Mouse (Mus musculus) urinary bladder, postnatal 14 days (tissue): ENCODE results near the gene Spata5.
A peak's percentile ranks its signal among the peaks of the same experiment; 100 is the strongest.
"Not testable (repeated sequence)": the region's sequence is repeated elsewhere in the genome, so short reads cannot be mapped to it uniquely, and the experiment has no call there.

Experiments
- DNase-seq: peaks from one replicate; pipeline ENCODE4 v3.0.0; 2021; ENCODE audit warnings: low spot score

Spata5 gene

DNA sequence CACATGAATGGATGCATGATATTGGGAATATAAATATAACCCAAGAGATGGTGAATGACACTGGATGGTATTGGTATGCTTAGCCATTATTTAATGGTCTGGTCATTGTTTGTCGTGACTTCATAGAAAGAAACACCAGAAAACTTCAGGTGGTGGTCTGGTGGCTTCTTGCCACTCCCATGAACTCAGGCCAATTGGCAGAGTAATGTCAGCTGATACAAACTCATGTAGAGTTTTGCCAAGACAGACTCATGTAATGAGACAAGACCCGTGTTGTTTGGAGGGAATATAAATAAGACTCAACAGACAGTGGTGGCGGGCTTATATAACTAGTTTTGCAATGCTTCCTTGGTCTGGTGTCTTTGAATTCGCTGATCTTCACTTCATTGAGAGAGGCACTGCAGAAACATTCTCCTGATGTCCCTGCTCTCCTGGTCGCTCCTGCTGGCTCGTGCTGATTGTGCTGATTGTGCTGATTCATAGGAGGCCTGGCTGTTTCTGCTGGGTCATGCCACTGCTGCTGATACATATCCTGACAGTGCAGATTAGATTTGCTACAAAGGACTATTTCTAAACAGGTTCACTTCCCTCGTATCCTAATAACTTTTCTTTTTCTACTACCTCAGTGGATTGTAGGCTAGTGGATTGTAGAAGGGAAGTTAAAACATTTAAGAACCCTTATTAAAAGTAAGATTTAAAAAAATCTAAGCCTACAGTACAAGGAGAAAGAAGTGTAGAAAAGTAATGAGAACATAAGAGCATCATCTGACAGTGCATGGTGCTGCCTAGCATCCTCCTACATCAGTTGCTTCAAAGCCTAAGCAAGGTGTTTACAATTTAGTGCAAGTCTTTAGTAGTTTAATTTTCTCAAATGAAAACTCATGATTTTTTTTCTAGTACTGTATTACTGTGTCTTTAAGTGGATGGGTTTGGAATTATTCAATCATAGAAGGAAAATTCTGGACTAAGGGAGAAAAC lies 90.6 kb downstream of the Spata5 start:
- DNase-seq = peak; percentile 8

DNA sequence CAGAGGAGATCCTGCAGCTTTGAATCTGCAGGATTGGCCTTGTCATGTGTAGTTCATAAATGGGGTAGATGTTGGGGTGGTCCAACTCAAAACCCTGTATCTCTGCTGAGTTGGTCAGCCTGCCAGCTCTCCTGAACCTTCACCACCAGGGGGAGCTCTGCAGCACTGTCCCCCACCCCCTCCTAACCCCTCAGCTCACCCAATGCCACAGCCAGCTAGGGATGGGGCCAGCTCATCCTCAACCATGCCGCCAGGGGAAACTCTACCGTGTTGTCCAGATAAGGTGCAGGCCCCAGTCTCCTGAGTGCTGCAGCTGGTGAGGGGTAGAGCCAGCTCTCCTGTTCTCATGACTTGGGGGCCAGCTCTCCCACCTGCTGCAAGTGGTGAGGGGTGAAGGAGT lies 95.8 kb downstream of the Spata5 start:
- DNase-seq = peak; percentile 20

DNA sequence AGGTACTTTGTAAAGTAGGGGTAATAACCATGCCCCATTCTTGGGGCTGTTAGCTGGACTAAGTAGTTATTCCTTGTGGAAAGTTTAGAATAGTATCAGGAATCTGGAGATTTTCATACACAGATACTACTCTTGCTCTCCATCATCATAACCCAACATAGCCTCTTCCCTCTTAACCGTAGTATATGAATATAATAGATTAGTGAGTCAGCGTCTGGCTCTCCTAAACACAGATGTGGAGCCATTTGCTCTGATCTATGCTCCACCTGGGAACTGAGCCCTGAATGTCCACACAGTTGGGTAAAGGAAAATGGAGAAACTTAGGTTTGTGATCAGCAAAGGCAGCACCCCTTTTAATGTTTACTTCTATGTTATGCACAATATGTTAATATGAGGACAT lies 96.7 kb downstream of the Spata5 start:
- DNase-seq = no peak

DNA sequence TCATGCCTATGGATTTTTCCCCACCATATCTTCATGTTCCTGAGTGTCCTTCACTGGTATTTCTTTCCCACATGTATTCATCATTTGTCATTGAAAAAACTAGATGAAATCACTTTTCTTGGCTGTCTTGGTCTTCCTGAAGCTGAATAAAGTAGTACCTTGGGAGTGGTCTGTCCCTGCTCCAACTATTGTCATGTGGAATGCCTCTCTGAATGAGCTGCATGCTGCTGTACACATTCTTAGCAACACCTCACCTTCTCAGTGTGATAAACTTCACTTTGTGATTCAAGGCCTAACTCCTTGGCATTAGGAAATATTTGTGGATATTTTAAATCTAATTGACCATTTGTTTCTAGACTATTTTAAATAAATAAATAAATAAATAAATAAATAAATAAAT lies 98.9 kb downstream of the Spata5 start:
- no peak for DNase-seq

DNA sequence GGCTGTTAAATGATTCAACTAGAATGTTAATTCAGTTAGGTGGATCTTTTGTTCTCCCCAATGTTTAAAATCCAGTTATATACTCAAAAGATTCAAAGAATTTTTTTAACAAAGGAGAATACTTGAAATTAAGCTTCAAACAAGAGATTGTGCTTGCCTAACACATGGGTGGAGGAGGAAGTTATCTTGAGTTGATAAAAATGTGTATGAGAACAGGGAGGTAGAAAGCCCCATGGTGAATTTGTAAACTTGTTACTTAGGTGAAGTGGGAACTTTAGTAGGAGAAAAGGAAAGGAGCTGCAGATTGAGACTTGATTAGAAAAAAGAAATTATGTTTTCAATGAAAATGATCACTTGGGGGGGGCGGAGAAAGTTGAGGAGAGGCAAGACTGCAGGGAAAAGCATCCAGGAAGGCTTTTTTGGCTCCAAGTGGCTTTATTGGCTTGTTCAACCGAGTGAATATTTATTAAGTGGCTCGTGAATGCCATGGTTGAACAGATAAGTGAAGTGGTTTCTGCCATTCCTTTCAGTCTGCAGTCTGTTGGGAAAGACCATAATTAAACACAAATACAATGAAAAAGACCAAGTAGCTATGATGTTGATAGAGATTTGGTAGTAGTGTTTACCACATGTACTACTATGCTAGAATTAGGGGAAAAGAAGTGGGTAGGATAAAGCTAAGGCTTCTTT lies 100.8 kb downstream of the Spata5 start:
- DNase-seq = no peak

DNA sequence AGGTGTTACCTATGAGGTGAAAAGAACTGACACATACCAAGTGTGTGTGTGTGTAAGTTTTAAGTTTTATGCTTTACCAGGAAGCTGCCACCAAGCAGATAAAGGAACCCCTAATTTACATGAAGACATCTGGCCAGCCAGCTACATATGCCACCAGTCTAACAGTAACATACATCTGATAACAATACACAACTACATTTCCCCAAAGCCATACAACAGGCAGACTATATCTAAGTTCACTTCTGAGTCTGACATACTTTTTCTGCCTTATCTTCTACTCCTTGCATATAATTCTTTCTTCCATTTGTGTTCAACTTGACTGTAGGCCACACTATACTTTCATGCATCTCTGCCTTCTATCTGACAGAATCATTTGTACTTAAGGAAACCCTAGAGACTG lies 112.4 kb downstream of the Spata5 start:
- no peak for DNase-seq

DNA sequence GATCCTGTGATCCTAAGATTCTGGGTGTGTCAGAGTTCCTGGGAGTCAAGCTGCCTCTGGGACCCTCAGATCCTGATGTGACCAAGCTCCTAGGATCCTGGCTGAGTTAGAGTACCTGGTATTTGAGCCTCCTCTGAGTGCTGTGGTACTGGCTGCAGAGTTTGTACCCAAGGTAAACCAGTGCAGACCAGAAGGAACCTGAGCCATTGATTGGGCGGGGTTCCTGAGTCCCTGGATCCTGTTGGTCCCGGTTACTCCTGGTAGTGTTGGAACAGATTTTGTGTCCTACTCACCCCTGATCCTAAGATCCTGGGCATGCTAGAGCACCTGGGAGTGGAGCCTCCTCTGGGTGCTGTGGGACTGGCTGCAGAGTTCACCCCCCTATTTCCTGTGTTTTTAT lies 121.0 kb downstream of the Spata5 start:
- not testable (repeated sequence) for DNase-seq

DNA sequence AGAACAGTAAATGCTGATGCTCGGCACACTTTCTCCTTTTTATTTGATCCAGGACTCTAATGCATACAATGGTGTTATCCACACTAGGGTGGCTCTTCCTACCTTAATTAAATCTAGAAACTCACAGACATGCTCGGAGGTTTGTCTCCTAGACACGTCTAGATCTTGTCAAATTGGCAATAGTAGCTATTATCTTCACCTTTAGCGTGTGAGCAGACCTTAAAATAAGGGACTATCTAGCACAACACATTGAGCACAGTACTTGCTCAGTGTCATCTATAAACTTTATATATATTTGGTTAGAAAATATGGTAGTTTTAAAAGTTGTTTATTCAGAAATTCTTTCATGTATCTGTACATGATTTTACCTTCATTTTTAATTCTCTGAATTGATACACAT lies 126.7 kb downstream of the Spata5 start:
- DNase-seq = no peak

DNA sequence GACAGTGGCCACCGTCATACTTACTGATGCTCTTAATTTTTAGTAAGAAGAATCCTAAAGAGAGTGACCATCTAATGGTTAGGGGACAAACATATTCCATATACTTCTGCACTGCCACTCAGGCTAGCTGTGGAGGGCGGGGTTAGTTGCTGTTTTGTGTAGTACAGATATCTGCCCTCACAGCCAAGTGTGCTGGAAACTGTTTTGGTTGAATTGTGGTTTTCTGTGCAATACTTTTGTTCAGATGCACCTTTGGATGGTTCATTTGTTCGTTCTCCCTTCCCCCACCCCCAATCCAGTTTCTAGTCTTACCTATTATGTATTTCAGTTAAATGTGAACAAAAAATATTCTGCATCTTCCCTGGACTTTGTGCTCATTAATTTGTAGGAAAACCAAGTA lies 130.5 kb downstream of the Spata5 start:
- DNase-seq = no peak

DNA sequence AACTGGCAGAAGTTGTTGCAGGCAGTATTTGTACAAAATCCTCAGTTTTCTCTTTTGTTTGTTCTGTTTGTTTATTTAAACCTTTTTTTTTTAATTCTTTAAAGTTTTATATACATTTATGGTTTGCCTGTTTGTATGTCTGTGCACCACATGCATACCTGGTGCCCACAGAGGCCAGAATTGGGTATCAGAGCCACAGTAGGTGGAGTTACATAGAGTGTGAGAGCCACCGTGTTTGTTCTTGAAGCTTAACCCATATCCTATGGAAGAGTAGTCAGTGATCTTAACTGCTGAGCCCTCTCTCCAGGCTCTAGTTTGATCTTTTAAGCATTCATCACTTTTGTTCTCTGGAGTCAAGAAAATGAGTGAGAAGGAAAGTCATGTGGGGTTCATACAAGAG lies 130.9 kb downstream of the Spata5 start:
- DNase-seq = no peak

DNA sequence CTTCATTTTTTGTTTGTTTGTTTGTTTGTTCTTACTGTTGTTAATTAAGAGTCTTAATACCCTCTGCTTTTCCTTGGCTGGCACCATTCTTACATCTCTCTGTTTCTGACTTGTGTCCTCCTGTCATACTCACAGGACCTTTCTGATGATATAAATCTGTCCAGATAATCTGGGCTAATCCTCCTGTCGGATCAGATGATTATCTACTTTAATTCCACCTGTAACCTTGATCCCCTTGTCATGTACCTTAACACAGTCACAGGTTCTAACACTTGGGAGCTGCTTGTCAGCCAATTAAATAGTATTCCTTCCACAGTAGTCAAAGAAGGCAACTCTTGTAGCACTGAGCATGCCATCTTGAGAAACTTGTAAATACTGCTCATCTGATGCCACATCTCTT lies 131.8 kb downstream of the Spata5 start:
- DNase-seq = no peak

DNA sequence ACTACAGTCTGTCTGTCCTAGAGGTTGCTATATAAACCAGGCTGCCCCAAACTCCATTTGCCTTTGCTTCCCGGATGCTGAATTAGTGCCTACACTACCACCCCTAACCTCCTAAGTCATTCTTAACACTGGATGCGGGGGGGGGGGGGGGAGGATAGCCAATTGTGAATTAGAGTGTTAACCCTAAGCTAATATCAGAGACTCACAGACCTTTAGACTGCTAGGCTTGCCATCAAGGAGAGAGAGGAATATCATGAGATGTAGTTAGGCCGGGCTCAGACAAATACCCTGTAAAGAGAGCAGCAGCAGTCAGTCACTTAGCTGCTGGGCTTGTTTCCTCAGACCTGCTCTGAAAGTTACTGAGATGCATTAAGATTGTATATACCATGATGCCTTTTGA lies 132.5 kb downstream of the Spata5 start:
- no peak for DNase-seq

DNA sequence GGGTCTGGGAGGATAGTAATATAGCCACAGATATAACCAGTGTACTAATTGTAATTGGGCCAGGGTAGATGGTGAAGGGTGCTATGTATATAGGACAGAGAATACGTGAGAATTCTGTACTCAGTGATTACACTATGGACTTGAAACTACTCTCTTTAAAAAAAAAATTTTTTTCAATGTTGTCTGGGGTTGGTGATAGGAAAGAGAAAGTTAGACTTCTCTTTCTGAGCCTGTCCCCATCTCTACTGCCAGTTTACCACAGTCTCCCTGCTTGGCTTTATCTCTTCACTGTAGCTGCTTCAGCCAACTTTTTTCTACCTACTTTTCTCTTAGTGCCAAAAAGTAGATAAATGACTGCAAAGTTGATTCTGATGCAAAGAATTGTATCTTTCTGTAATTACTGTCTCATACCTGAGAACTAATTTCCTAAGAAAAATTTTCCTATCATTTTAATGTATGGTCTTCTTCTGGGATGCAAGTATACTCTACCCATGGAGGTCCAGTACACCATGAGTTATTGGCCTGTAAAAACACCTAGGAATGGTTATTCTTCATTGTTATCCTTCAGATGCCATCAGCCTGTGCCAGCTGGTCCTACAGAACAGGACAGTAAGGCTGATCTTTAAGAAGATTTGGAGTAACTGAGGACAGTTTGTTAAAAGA lies 133.8 kb downstream of the Spata5 start:
- DNase-seq = no peak

DNA sequence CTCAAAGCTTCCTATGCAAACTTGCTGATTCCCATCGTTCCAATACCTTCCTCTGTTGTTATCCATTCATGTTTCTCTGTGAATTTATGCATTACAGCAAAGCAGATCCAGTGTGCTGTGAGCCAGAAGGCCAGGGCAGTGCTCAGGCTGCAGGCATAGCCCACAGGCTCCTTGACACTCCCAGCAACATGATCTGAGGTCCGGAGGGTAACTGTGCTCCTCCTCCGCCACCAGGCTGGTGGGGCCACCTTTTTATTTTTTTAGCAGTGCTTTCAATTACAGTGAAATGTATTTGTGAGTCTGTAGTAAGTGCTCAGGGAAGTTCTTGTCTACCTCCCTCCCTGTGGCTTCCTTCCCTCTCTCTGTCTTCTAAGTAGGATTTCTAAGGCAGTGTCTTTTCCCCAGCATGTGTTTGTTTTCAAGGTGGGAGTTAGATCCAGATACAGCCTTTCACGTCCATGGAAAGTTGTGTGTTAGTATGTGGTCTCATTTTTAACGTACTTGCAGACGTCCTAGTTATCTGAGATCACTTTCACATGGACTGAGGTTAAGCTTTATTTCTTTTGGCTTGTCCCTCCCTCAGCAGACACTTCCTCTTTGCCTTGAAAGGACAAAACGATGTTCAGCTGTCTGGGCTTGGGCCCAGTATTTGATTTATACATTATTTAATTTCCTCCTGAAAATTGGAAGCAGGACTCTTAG lies 136.9 kb downstream of the Spata5 start:
- no peak for DNase-seq

DNA sequence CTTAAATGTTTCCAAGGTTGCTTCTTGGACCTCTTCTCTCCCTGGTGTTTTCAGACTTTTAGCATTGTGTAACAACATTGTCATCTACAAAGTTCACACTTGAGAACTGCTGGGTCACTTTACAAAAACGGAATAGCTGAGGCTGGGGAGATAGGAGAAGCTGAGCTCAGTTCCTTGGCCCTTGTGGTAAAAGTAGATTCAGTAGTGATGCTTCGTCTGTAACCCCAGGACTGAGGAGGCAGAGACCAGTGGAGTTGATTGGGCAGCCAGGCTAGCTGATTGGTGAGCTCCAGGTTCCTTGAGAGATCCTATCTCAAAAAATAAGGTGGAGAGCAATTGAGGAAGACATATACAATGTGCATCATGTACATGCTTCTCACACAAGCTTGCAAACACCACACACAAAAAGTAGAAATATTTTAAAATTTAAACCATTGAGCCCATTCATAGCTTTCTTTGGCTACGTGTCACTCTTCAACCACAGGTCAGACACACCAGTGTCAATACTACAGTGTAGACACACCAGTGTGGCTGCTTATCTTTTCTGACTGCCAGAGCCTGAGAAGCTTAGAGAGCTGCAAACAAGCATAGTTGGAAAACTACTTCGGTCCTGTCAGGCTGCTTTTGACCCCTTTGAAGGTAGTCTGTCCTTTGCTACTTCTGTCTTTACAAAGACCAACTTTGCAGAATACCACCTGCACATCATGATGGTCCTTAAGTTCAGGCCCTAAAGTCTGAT lies 138.2 kb downstream of the Spata5 start:
- no peak for DNase-seq

DNA sequence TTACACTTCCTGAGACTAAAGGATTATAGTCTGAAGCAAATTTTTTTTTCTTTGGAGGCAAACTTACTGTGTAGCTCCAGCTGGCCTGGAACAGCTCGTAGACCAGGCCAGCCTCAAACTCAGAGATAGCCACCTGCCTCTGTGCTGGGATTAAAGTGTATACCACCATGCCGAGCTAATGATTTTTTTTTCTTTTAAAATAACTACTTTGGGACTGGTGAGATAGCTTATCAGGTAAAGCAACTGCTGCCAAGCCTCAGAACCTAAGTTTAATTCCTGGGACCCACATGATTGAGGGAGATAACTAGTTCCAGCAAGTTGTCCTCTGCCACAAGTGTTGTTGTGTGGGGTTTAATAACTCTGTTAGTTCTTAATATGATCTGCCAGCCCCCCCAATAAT lies 139.6 kb downstream of the Spata5 start:
- DNase-seq = no peak

DNA sequence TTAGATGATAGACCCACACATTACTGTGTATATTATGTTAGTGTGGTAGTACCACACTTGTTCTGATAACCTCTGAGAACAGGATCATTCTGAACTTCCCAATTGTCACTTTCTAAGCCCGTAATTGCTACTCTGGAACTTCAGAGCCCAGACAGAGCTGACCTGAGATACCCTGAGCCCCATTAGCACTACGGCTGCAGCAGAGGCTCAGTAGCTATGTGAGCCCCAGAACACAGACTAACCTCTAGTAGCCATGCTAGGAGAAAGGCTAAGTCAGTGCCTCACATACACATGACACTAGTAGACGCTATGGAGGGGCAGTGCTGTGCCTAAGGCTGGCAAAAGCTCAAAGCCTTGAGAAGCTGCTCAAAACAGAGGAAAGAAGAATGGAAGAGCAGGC lies 141.8 kb downstream of the Spata5 start:
- DNase-seq = no peak

DNA sequence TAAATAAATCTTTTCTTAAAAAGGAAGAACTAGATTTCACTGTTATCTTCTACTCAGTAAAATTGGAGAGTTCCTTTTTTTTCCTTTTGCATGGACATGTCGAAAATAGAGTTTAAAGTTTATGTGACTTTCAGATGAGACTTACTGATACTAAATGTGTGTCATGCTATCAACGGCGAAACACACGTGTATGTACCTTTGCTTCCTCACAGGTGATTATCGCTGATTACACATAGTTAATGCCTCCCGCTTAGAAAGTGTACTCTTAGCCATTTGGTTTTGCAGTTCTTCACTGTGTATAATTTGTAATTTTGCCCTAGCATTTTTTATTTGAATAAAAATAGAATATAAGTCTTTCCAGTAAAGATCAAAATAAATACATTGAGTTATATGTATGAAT lies 146.4 kb downstream of the Spata5 start:
- DNase-seq = no peak

DNA sequence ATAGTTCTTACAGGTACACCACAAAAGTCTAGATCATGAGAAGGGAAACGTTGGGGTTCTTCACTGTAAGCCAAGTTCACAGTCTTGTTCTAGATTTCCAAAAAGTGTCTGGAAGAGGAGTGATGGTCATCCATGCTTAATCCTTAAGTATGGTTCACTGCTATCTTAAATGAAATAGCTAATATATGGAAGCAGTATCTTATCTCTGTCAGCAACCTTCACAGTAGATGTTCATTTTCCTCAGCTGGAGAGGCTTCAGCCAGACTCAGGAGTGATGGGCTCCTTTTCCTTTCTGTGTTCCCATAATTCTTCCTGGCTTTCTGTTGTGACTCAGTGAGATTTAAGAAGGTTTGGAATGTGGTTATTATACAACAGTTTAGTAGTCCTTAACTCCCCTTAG lies 147.8 kb downstream of the Spata5 start:
- DNase-seq = no peak

DNA sequence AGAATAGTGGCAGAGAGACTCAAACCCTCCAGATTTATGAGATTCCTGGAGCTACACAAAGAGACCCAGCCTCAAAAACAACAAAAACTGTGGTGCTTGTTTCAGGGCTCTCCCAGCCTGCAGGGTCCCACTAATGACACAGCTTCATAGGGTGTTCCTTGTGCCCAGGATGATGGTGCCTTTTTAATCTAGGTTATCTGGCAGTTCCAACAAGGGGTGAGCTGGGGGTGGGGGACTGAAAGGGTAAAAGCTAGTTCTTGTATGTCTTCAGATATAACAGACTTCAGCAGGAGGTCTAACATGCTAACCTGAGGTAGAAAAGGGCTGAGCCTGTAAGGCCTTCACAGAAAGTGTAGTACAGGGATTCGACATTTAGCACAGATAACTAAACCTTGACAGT lies 149.1 kb downstream of the Spata5 start:
- no peak for DNase-seq
